Mouse (Mus musculus) gastrocnemius, postnatal 25 days (tissue): ENCODE results near the gene Mtus2. TPM values are rescaled to one million over a fixed set of nuclear protein-coding genes. Genes with fewer than 3 reads are reported as not detected.
"Not testable (repeated sequence)": the region's sequence is repeated elsewhere in the genome, so short reads cannot be mapped to it uniquely, and the experiment has no call there.

Source experiments
- DNase-seq: peaks from one replicate; pipeline ENCODE4 v3.0.0; 2022
- total RNA-seq, 2 experiments: library from RNA; stranded (reverse); gene quantifications; 1 replicate in 1 of 2; 2 replicates in 1 of 2; pipeline ENCODE4 v1.2.3; 2021

The Mtus2 gene
- total RNA-seq, 2 experiments from 2014 or later: 0.16 TPM; not detected in 1

DNA sequence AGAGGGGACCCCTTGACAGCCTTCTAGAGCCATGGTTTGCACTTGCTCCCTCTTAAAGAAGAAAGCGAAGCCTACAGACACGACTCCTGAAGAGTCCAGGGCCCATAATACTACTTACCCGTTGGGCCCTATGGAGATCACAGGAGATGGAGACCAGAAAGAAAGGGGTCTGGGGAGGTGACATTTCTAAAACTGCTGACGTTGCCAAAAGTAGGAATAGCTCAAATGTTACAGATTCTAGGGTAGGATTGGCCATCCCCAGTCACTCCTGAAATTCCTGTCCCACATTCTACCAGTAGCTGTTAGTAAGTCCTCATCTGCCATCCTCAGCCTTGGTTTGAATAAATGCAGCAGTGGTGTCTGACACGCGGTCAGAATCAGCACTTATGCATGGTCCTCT lies 325.0 kb downstream of the Mtus2 start:
- no peak for DNase-seq

DNA sequence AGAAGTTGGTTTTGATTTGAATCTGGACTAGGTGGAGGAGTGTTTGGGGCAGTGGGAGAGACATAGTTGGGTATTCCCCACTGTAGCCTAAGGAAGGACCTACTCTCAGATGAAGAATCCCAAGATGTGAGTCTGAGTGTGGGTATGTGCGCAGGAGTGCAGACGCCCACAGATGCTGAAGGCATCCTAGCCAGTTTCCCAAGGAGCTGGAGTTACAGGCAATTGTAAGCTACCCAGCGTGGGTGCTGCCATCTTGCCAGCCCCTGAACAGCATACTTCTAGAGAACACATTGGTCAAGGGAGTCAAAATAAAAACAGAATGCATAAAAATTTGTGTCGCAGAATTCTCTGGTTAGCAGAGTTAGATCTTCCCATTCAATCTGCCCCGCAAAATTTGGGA lies 325.5 kb downstream of the Mtus2 start:
- DNase-seq: no peak

DNA sequence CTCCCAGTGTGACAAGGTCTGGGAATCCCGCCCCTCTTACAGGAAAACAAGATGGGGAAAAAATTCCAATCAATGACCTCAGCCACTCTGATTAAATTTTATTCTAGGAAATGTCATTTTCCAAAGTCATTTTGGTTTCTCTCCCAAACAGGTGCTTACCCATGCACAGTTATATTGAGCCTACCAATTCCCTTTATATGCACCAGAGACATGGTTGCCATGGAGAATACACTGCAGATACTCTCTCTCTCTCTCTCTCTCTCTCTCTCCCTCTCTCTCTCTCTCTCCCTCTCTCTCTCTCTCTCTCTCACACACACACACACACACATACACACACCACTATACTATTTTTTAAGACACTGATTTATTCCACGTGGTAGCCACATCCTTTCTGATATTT lies 326.1 kb downstream of the Mtus2 start:
- no peak for DNase-seq

DNA sequence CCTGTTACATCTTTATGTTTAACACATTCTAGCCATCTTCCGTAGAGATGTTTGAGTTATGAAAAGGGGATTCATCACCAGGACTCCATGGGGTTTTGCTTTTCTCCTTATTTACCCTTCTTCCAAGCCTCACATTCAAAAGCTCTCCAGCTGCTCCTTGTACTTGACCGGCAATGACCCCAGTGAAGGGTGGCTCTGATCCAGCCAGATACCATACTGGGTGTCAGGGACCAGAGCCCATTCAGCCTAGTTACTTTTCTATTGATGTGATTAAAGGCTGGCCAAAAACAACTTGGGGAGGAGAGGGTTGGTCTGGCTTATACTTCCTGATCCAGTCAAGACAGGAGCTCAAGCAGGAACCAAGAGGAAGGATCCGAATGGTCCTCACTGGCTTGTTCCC lies 326.5 kb downstream of the Mtus2 start:
- DNase-seq: no peak

DNA sequence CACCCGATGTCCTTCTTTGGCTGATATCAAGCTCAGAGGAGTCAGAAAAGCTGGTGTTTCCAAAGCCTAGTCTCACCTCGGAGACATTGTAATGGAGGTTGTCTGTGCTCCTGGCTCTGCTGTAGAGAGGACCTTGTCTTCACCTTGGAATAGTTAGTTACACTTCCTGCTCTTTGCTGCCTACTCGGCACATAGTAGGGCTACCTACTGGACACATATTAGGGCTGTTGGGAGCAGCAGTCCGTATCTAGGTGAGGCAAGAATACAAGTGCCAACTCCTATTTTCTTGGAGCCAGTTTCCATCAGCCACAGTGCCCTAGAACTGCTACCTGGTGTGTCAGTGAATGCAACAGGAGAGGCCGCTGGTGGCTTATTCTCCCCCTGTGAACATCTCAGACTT lies 330.4 kb downstream of the Mtus2 start:
- DNase-seq: no peak

DNA sequence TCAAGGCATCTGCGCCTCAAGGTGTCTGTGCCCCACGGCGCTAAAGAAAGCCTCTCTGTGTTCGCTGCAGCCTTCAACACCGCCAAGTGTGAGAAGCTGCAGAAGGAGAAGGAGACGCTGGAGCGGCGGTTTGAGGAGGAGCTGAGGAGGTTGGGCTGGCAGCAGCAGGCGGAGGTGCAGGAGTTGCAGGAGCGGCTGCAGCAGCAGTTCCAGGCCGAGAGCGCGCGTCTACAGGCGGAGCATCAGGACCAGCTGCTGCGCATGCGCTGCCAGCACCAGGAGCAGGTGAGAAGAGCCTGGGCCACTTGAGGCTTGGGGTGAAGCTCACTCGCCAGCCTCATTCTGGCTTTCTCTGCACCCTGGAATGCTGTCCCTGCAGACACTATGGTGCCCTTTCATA lies 331.7 kb downstream of the Mtus2 start:
- no peak for DNase-seq

DNA sequence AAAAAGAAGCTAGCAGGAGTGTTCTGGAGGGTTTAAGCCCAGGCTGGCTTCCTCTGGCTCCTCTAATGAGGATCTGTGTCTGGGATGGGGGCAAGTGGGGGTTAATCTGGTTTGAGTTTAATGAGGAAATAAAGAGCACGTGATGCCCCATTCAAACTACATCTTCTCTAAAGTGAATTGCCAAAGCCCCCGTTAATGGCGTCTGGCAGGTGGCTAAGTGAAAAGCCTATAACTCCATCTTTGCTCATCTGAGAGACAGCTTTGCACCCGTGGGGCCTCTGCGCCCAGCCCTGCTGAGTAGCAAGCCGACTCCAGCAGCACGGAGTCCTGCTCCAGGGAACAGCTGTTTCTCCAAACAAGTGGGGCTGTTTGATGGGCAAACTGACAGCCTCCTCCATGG lies 332.8 kb downstream of the Mtus2 start:
- no peak for DNase-seq

DNA sequence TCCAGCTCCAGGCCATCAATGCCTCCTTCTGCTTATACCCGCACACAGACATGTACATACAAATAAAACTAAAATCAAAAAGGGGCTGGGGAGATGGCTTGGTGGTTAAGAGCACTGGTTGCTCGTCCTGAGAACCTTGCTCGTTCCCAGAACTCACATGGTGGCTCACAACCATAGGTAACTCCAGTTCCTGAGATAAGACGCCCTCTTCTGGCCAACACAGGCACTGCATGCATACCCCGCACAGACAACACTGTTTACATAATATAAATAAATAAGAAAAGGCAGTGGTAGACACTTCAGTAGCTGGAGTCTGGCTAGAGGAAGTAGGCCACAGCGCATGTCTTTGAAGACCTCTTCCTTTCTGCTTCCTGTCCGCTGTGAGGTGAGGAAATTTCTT lies 335.7 kb downstream of the Mtus2 start:
- no peak for DNase-seq

DNA sequence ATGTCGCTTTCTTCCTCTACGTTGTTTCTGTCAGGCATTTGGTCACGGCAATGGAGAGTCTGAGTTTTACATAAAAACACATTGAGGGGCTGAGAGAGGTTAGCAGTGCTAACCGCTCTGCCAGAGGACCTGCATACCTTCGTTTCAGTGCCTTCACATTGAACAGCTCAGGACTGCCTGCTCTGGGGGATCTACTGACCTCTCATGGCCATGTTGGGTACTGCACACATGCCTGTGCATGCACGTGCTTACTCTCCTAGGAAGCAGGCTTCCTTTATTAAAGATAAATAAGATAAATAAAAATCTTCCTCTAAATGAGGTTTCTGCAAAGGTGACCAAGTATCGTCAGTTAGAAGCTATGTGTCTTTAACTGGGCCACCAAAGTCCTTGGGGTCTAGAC lies 336.2 kb downstream of the Mtus2 start:
- DNase-seq: no peak

DNA sequence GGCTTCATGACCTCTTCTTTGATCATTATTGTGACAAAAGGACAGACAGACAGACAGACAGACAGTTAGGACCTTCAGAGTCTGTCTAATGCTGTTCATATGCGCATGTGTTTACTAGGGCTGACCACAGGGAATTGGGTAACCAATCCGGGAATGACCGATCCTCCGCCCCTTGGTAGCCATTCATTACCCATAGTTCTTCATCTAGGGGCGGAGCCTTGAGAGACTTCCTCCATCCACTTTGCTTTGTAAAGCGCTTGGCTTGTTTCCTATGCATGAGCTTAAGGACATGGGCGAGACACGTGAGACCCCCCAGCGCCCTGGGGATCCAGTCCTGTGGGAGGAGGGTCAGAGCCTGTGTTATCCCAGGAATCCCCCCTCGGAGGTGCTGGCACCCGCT lies 345.8 kb downstream of the Mtus2 start:
- DNase-seq: no peak

DNA sequence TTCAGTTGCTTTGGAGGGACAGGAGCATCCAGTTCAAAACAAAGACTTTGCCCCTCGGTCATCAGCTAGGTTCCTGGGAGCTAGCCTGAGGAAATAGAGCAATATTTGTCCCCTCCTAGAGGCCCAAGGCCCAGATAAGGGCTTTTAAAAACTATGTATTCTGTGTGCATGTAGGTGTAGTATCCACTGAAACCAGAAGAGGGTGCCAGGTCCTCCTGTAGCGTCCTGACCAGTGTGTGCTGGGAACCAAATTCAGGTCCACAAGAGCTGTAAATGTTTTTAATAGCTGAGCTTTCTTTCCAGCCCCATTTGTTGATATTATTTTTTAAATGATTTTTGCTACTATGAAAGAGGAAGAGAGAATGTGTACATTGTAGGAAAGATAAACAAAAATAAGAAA lies 347.0 kb downstream of the Mtus2 start:
- DNase-seq: no peak

DNA sequence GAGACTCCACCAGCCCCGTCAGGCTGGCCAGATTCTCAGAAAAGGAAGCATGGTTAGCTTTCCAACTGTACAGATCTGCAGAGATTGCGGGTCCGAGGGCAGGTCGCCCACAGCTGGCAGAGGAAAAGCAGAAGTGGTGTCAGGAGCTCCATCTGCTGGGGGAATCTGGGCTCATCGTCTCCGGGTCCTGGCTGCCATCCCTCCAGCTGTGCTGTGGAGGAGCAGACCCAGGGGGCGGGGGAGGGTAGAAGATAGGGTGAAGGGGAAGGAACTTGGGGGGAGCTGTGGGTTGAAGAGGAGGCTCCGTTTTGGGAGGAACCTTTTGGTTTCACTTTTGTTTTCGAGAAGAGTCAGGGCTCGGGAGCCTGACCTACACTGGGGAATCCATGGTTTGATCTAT lies 353.7 kb downstream of the Mtus2 start:
- DNase-seq: no peak

DNA sequence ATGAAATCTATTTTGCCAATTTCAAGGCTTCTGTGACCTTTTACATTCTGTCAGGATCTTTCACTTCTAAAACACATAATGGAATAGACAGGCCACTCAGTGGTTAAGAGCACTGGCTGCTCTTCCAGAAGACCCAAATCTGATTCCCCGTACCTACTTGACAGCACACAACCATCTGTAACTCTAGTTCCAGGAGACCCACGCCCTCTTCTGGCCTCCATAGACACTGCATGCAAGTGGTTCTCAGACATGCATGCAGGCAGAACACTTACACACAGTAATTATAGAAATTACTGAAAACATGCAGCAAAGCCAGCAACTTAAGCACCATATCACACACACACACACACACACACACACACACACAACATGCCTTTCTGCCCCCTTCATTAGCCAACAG lies 355.3 kb downstream of the Mtus2 start:
- no peak for DNase-seq

DNA sequence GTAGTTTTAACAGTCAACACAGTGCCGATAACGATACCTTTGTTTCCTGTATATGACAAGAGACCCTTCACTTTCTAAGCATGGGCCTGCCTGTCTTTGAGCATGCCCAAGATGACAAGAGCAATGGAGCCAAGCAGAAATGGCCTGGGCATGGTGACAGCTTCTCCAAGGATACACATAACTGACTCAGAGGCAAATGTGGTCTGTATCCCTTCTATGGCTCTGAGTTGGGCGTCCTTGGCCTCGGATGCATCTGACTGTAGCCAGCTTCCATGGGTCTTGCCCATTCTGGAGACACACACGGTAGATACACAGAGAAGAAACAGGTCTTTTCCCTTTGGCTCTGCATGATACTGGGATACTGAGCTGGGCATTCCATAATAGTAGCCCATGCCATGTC lies 357.8 kb downstream of the Mtus2 start:
- DNase-seq: no peak

DNA sequence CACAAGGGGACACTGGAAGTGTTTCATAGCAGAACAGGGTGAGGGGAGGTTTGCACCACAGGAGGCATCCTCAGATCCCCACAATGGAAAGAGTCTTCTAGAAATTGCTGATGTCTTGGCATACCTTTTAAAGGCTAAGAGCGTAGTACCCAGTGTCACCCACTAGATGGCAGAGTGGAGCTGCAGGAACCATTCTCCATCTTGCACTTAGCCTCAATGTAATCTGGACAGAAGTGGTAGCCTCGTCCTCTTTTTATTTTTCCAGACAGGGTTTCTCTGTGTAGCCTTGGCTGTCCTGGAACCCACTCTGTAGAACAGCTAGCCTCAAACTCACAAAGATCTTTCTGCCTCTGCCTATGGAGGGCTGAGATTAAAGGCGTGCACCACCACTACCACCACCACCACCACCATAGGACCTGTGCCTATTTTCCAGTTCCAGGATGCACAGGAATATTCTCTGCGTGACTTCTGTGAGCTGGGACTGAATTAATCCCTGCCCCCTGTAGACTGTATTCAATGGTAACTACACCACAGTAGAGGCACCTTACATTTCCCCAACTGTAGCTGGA lies 368.3 kb downstream of the Mtus2 start:
- DNase-seq: no peak

DNA sequence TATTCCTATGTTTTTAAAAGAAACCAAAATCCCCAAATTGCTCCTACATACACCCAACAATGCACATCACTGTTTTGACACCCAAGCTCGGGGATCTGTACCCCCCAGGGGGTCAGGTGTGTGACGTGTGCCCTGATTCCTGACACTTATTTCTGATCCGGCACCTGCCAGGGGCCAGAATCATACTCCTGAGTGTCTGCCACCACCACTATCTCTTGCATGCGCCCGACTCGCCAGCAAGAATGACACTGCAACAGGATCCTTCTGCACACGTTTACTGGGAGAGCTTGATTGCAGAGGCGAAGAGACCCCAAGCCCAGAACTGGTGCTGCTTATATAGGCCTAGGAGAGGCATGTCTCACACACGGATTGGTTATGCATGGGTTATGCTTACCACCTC lies 369.2 kb downstream of the Mtus2 start:
- not testable (repeated sequence) for DNase-seq

DNA sequence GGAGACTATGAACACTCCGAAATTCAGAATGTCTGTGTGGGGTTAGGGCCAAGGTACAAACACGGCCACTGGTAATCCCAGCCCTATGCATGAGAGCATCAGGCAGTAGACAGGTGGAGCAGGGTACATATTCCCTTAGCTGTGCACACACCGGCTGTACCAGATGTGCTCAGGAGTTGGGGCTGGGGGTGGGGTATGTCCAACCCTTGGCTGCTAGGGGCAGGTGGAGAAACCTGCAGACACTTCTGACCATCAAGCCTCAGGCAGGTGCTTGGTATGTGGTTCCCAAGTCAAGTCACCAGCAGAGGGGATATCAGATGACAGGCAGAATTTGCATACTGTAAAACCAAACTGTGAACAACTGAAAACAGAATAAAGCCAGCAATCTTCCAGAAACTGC lies 371.9 kb downstream of the Mtus2 start:
- DNase-seq: no peak

DNA sequence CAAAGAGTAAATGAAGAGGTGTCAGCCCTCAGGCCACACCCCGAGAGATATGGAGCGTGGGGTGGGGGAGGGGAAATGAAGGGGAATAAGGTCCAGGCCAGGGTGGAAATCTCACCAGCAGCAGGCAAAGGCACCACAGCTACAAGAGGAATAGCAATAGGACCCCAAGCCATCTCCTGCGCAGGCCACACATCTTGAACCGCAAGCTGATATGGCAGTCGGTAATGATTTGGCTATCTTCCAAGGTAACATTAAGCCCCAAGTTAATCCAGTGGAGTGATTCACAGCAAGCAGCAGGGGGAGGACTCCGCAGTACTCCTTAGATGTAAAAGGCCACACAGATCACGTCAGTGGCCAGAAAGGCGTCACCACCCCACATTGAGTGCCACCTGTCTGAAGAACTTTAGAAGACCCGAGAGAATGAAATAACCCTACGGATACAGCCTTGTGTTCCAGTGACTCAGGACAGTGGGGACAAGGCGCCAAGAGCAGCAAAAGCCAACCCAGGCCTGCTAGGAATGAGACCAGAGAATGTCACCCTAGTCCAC lies 374.2 kb downstream of the Mtus2 start:
- no peak for DNase-seq

DNA sequence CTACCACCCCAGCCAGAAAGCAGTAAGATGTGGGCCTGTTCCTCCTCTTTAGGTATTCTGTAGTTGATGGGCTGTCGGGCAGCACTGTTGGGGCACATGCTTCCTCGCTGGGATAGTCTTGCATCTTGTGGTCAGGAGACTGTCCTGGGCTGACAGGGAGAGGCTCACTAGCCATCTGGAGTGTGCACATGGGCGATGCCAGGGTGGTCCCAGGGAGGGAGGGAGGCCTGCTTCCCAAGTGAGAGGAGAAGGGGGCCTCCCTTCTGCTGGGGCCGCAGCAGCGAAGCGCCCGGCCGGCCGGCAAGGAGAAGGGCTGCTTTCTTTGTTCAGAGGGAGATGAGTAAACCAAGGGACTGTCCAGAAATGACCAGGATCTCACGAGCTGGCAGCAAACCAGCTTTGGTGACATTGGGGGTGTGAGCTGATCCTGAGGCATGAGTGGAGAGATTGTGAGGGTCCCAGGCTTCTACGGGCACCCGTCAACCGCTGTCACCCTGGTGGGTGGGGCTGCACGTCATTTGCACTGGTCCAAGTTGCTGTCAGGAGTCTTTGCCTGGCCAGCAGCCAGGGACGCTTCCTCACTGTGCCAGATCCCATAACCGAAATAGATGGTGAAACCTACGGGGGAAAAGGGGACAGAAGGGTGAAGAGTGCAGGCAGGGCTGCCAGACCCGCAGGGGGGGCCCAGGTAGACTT lies 375.0 kb downstream of the Mtus2 start:
- no peak for DNase-seq

DNA sequence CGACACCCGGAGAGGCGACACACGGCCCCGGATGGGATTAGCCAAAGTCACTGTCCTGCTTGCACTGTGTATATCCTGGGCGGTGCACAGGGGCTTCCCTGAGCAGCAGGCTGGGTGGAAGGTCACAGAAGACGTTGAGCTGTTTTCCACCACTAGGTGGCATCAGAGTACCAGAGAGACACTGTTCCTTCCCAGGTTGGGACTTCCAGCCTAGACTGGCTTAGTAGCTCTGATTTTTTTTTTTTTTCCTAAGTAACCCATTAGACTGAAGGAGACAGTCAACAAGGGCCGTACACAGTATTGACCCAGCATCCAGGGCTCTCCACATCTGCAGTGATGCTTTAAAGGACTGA lies 375.5 kb downstream of the Mtus2 start:
- DNase-seq: peak; percentile 34

DNA sequence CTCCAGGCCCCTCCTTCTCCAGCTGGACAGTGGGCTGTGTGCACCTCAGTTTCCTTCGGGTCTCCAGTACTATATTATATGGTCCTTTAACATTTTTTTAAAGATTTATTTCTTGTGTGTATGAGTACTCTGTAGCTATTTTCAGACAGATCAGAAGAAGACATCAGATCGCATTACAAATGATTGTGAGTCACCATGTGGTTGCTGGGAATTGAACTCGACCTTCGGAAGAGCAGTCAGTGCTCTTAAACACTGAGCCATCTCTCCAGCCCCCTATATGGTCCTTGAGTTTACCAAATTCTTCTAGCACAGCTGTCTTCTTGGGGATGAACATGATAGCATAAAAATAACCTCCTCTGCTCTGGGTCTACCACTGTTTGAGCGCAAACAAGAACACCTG lies 382.0 kb downstream of the Mtus2 start:
- no peak for DNase-seq

DNA sequence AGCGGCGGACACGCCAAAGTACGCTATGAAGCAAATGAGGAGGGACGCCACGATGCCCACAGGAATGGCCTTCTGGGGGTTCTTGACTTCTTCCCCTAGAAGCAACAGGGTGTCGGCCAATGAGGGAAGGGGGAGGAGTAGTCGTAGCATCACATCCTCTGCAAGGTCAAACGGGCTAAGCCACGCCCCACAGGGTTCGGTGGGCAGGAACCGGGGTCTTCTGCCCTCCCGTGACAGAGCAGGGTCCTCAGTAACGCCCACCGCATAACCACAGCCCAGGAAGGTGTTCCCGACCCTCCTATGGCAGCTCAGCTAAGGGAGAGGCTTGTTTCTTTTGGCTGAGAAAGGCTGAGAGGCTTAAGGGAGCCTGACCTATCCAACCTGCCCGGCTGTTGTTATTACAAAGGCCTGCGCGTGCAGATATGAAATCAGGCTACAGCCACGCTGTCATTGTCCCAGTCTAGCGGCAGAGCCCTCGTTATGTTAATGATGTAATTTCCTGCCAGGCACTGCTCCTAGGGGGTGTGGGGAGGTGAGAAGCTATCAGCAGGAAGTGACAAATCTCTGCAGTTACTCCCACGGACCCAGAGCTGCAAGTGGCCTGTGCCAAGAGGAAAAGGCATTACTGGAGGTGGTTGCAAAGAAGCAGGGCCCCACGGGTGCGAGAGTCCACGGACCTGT lies 385.1 kb downstream of the Mtus2 start:
- no peak for DNase-seq

DNA sequence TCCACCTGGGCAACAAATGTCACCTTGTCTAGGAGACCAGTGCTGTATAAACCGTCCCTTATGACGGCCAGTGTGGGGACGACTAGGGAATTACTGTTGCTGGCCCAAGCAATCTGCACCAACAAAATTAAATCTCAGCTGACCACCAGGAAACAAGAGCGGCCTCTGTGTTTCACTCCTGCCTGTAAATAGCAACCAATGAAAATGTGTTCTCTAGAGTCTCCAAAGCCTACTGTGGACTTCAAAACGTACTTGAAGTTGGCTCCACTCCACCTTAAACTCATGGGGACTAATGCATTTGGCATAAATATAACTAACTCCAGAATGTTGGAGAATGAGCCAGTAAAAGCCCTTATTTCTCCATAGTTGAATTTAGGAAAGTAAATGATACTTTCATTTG lies 387.3 kb downstream of the Mtus2 start:
- no peak for DNase-seq

DNA sequence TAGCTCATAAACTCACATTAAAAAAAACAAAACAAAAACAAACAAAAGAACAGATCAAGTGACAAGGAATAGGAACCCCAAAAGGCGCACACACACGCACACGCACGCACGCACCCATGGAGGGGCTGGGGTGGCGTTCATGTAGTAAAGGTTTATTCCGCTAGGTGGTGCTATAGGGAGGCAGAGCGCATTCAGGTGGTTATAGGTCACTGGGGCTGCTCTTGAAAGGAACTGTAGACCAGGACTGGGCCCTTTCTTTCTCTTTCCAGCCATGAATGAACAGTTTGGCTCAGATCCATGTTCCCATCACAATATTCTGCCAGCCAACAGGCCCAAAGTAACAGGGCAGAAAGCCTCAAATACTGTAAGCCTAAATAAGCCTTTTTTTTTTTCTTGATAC lies 389.4 kb downstream of the Mtus2 start:
- no peak for DNase-seq
